Mouse (Mus musculus): ENCODE measurements around the gene Rbbp8nl.

GRCm38 (mm10) chr2:180306423-180307168 is 16.9 kb upstream of the Rbbp8nl start:
- TF ChIP-seq CTCF (IDR thresholded peaks at IDR 0.05; ENCODE audit: low read depth, low read length) (no peak), POLR2A (IDR thresholded peaks at IDR 0.05; ENCODE audit: borderline replicate concordance, low read depth, low read length) (no peak)
